Mouse (Mus musculus) gastrocnemius, postnatal 25 days (tissue): ENCODE results near the gene Pum2. TPM values are rescaled to one million over a fixed set of nuclear protein-coding genes. Genes with fewer than 3 reads are reported as not detected.

ENCODE experiments used
- DNase-seq: peaks from one replicate; pipeline ENCODE4 v3.0.0; 2022
- total RNA-seq, 2 experiments: library from RNA; stranded (reverse); gene quantifications; 1 replicate in 1 of 2; 2 replicates in 1 of 2; pipeline ENCODE4 v1.2.3; 2021

The Pum2 gene
- total RNA-seq, 2 experiments from 2014 or later = 60.0 to 71.0 TPM

GRCm38 (mm10) chr12:8761058-8761457, 87.1 kb downstream of the Pum2 start:
- no peak for DNase-seq

GRCm38 (mm10) chr12:8762667-8763066, 88.7 kb downstream of the Pum2 start:
- no peak for DNase-seq

- DNase-seq = no peak
Measured at GRCm38 (mm10) chr12:8764221-8764930, 90.4 kb downstream of the Pum2 start.

GRCm38 (mm10) chr12:8770946-8771843, 97.3 kb downstream of the Pum2 start, which contains the start of gene Sdc1:
Sdc1 (plus strand) TSS chr12:8771323.
- DNase-seq = peak; percentile 66

- DNase-seq = no peak
Measured at GRCm38 (mm10) chr12:8771844-8772380, 98.0 kb downstream of the Pum2 start.

GRCm38 (mm10) chr12:8772451-8773143, 98.7 kb downstream of the Pum2 start:
- peak; percentile 30 for DNase-seq

GRCm38 (mm10) chr12:8773336-8773735, 99.4 kb downstream of the Pum2 start:
- DNase-seq = no peak

GRCm38 (mm10) chr12:8774183-8774582, 100.2 kb downstream of the Pum2 start:
- no peak for DNase-seq

- DNase-seq = no peak
Measured at GRCm38 (mm10) chr12:8776206-8776605, 102.3 kb downstream of the Pum2 start.

GRCm38 (mm10) chr12:8776741-8777140, 102.8 kb downstream of the Pum2 start:
- DNase-seq = no peak

GRCm38 (mm10) chr12:8778106-8778505, 104.2 kb downstream of the Pum2 start:
- no peak for DNase-seq

GRCm38 (mm10) chr12:8779851-8780250, 105.9 kb downstream of the Pum2 start:
- no peak for DNase-seq

- DNase-seq = no peak
Measured at GRCm38 (mm10) chr12:8781121-8781520, 107.2 kb downstream of the Pum2 start.

- DNase-seq = peak; percentile 81
Measured at GRCm38 (mm10) chr12:8781681-8782378, 107.9 kb downstream of the Pum2 start.

GRCm38 (mm10) chr12:8782565-8782964, 108.6 kb downstream of the Pum2 start:
- DNase-seq = no peak

GRCm38 (mm10) chr12:8784189-8784588, 110.3 kb downstream of the Pum2 start:
- DNase-seq = no peak

GRCm38 (mm10) chr12:8786476-8786875, 112.5 kb downstream of the Pum2 start:
- DNase-seq = no peak

GRCm38 (mm10) chr12:8786984-8787730, 113.2 kb downstream of the Pum2 start:
- no peak for DNase-seq

- no peak for DNase-seq
Measured at GRCm38 (mm10) chr12:8788469-8788868, 114.5 kb downstream of the Pum2 start.

- DNase-seq = no peak
Measured at GRCm38 (mm10) chr12:8790615-8791014, 116.7 kb downstream of the Pum2 start.
